Mouse (Mus musculus): ENCODE data around the gene Cmtm7.

DNA sequence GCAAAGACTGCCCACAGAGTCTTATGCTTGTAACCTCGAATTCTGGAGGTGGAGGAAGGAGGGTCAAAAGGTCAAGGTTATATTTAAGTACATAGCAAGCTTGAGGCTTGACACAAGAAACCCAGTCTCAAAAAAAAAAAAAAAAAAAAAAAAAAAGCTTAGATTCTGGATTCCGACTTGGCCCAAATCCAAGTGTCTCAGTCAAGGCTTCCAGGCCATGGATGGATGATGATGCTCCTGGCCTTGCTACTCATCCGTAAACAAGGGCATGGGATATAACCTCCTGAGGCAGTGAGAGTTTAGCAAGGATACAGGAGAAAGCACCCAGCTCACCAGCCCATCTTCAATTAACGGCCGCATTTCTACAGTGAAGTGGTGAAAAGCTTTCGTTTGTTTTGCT is 7.0 kb downstream of the Cmtm7 start:
- TF ChIP-seq POLR2AphosphoS2 (IDR thresholded peaks at IDR 0.05; ENCODE audit: insufficient read length, low read depth), result no peak
- no peak for TF ChIP-seq USF1 (IDR thresholded peaks at IDR 0.05; ENCODE audit: low read depth)
- TF ChIP-seq MAX (IDR thresholded peaks at IDR 0.05; ENCODE audit: low read depth), result no peak
- TF ChIP-seq POLR2A (IDR thresholded peaks at IDR 0.05; ENCODE audit: insufficient read length, low read depth), result no peak
- no peak for TF ChIP-seq TCF12 (IDR thresholded peaks at IDR 0.05; ENCODE audit: insufficient read depth, poor library complexity, severe bottlenecking)
- no peak for TF ChIP-seq CEBPB (IDR thresholded peaks at IDR 0.05; ENCODE audit: insufficient read depth, poor library complexity, severe bottlenecking)
- TF ChIP-seq SRF (IDR thresholded peaks at IDR 0.05; ENCODE audit: control insufficient read depth, insufficient read length, low read depth), result no peak
- no peak for TF ChIP-seq E2F4 (IDR thresholded peaks at IDR 0.05; ENCODE audit: insufficient read depth)
- no peak for TF ChIP-seq MYOD1 (IDR thresholded peaks at IDR 0.05; ENCODE audit: control insufficient read depth in 1 of 3, insufficient read length in 2 of 3, low read depth in 2 of 3)
- no peak for TF ChIP-seq MYOG (IDR thresholded peaks at IDR 0.05; ENCODE audit: control insufficient read depth in 1 of 3, insufficient read depth in 1 of 3, insufficient read length in 2 of 3, low read depth in 2 of 3)
- TF ChIP-seq REST (IDR thresholded peaks at IDR 0.05; ENCODE audit: insufficient read depth, insufficient read length), result no peak
- TF ChIP-seq TCF3 (IDR thresholded peaks at IDR 0.05; ENCODE audit: insufficient read length, low read depth), result no peak

Measured in myocyte (in vitro differentiated cells).